Mouse (Mus musculus): ENCODE measurements at regions not wholly inside any gene's neighbourhood (a gene's known extent, or its start where the extent isn't known, plus 50 kb on each side); places are given as distances from the start of the nearest gene placed in this dataset.
A peak's percentile ranks its signal among the peaks of the same experiment; 100 is the strongest.
"Not testable (repeated sequence)": the region's sequence is repeated elsewhere in the genome, so short reads cannot be mapped to it uniquely, and the experiment has no call there.

DNA sequence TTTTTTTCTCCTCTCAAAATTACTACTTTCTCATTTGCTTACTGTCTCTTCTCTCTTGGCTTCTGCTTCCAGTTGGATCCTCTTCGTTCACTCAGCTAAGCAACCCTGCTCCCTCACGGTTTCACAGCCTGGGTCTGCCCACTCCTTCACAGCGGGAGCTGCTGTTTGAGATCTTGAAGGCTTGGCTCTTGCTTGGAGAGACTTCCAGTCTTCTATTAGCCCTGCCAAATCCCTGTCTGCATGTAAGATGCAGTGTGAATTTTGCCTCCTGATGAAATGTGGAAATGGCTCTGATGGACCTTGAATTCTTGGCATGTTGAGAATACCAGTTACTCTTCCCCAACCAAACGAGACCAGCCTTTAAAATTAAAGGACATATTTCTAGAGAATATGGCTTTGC is 149.1 kb upstream of the Tet2 start:
- no peak for TF ChIP-seq CTCF (IDR thresholded peaks at IDR 0.05; ENCODE audit: borderline replicate concordance, insufficient read depth, low read depth, low read length)
- no peak for TF ChIP-seq POLR2A (IDR thresholded peaks at IDR 0.05; ENCODE audit: borderline replicate concordance, insufficient read depth, low read length)
- no peaks in the 10 kb centered on the region for H3K27me3 ChIP-seq (ENCODE audit: control insufficient read depth, insufficient read depth, low read length)
- DNase-seq = peak; percentile 8 to 33
- H3K4me1 ChIP-seq (ENCODE audit: control insufficient read depth, insufficient read depth, low read length) = no peaks in the 10 kb centered on the region
- no peak overlapping the region for H3K4me3 ChIP-seq (replicated peaks; ENCODE audit: insufficient read depth, low read depth, low read length)
- 2% methylated on average over 4 of the region's 4 CpGs for WGBS
- no peak overlapping the region for H3K27ac ChIP-seq (ENCODE audit: insufficient read depth, low read length)

DNA sequence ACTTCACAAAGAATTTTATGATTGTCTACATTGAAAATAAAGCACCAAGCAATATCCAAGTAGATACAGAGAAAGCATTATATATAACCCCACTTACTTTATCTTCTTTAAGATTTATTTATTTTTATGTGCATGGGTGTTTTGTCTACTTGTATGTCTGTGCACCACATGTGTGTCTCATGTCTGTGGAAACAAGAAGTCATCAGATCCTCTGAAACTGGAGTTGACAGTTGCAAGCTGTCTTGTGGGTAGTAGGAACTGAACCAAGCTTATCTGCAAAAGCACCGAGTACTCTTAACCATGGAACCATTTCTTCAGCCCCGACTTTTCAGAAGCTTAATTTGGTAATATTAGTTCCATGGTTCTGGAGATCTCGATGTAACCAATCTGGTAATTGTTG is 151.2 kb upstream of the Tet2 start:
- no peak overlapping the region for H3K27ac ChIP-seq (ENCODE audit: insufficient read depth, low read length)
- TF ChIP-seq CTCF (IDR thresholded peaks at IDR 0.05; ENCODE audit: borderline replicate concordance, insufficient read depth, low read depth, low read length) (no peak), POLR2A (IDR thresholded peaks at IDR 0.05; ENCODE audit: borderline replicate concordance, insufficient read depth, low read length) (no peak)
- no peaks in the 10 kb centered on the region for H3K27me3 ChIP-seq (ENCODE audit: control insufficient read depth, insufficient read depth, low read length)
- WGBS = 89% methylated on average over 3 of the region's 3 CpGs
- H3K4me1 ChIP-seq (ENCODE audit: control insufficient read depth, insufficient read depth, low read length) = no peaks in the 10 kb centered on the region
- no peak overlapping the region for H3K4me3 ChIP-seq (replicated peaks; ENCODE audit: insufficient read depth, low read depth, low read length)
- no peak for DNase-seq

DNA sequence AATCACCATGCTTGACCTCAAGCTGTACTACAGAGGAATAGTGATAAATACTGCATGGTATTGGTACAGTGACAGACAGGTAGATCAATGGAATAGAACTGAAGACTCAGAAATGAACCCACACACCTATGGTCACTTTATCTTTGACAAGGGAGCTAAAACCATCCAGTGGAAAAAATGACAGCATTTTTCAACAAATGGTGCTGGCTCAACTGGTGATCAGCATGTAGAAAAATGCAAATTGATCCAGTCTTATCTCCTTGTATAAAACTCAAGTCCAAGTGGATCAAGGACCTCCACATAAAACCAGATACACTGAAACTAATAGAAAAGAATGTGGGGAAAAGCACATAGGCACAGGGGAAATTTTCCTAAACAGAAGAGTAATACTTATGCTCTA is 159.9 kb upstream of the Tet2 start:
- H3K4me3 ChIP-seq (replicated peaks; ENCODE audit: insufficient read depth, low read depth, low read length); DNase-seq; H3K4me1 ChIP-seq (ENCODE audit: control insufficient read depth, insufficient read depth, low read length); H3K27me3 ChIP-seq (ENCODE audit: control insufficient read depth, insufficient read depth, low read length); H3K27ac ChIP-seq (ENCODE audit: insufficient read depth, low read length): not testable (repeated sequence)

DNA sequence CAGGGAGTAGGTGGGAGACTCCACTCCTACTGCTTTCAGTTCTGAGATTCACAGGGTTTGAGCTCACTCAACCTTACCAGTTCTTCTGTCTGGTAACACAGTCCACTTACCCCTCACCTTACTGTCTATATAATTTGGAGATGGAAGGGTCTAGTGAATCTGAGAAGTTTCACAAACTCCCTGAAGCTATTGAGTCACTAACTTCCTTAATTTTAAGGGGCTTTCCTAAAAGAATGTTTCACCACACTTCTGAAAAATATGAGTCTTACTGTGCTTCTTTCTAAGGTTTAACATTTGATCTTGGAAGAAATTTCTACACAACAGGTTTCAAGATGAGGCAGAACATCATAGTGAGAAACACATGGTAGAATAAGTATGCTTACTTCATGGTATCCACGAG is 166.6 kb upstream of the Tet2 start:
- Histone ChIP-seq H3K4me1 (ENCODE audit: control insufficient read depth, insufficient read depth, low read length) (no peaks in the 10 kb centered on the region), H3K27me3 (ENCODE audit: control insufficient read depth, insufficient read depth, low read length) (no peaks in the 10 kb centered on the region), H3K4me3 (replicated peaks; ENCODE audit: insufficient read depth, low read depth, low read length) (no peak overlapping the region), H3K27ac (ENCODE audit: insufficient read depth, low read length) (no peak overlapping the region)
- TF ChIP-seq POLR2A (IDR thresholded peaks at IDR 0.05; ENCODE audit: borderline replicate concordance, insufficient read depth, low read length) = no peak
- no peak for TF ChIP-seq CTCF (IDR thresholded peaks at IDR 0.05; ENCODE audit: borderline replicate concordance, insufficient read depth, low read depth, low read length)
- WGBS = 72% methylated on average over 1 of the region's 1 CpGs
- DNase-seq = no peak

DNA sequence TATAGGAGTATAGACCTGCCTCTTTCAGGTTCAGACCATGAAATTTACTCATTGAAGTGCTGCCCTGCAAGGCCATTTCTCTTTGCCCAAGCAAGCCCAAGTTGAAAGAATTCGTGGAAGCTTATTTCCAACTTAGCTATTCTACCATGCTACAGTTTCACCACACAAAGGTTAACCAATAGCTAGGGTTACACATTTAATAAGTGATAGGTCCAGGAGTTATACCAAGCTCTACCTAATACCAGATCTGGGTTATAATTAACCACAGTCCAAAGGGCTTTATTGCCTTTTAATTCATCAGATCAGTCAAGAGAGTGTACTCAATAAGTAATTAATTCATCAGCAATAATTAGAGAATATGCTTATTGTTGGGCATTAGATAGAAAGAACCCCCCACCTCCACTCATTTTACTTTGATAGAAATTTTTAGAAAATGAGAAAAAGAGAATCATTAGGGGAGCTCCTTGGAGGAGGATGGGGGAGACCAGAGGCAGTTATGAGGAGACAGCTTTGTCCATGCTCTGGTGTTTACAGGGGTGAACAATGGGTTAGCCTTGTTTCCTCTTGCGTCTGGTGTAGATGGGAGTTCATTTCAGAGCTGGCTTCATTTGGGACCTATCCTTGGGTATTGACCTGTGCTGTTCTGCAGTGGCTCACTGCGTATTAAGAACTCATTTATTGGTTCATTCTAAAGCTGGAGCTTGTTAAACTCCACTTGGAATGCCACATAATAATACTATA is 177.8 kb upstream of the Tet2 start:
- TF ChIP-seq POLR2A (IDR thresholded peaks at IDR 0.05; ENCODE audit: borderline replicate concordance, insufficient read depth, low read length) (no peak), CTCF (IDR thresholded peaks at IDR 0.05; ENCODE audit: borderline replicate concordance, insufficient read depth, low read depth, low read length) (no peak)
- Histone ChIP-seq H3K4me1 (ENCODE audit: control insufficient read depth, insufficient read depth, low read length) (no peaks in the 10 kb centered on the region), H3K27ac (ENCODE audit: insufficient read depth, low read length) (no peak overlapping the region), H3K27me3 (ENCODE audit: control insufficient read depth, insufficient read depth, low read length) (no peaks in the 10 kb centered on the region), H3K4me3 (replicated peaks; ENCODE audit: insufficient read depth, low read depth, low read length) (no peak overlapping the region)
- no peak for DNase-seq
- WGBS = 92% methylated on average over 3 of the region's 3 CpGs

DNA sequence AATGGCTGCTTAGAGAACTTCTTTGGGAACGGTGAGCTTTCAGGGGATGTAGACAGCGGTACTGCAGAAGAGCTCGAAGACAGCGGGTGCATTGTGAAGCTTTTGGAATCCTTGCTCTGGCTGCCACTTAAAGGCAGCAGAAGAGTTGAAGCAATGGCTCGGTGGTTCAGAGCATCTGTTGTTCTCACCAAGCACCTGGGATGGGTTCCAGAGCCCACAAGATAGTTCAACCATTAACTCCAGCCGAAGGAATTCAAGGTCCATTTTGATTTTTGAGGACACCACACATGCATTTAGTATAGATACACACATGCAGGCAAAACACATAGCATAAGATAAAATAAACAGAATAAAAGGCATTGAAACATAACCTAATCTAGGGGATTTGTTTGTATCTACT is 181.9 kb upstream of the Tet2 start:
- WGBS = 15% methylated on average over 6 of the region's 6 CpGs
- Histone ChIP-seq H3K27me3 (ENCODE audit: control insufficient read depth, insufficient read depth, low read length) (no peaks in the 10 kb centered on the region), H3K4me3 (replicated peaks; ENCODE audit: insufficient read depth, low read depth, low read length) (no peak overlapping the region), H3K27ac (ENCODE audit: insufficient read depth, low read length) (no peak overlapping the region), H3K4me1 (ENCODE audit: control insufficient read depth, insufficient read depth, low read length) (no peaks in the 10 kb centered on the region)
- DNase-seq = no peak
- TF ChIP-seq POLR2A (IDR thresholded peaks at IDR 0.05; ENCODE audit: borderline replicate concordance, insufficient read depth, low read length) (no peak), CTCF (IDR thresholded peaks at IDR 0.05; ENCODE audit: borderline replicate concordance, insufficient read depth, low read depth, low read length) (no peak)

DNA sequence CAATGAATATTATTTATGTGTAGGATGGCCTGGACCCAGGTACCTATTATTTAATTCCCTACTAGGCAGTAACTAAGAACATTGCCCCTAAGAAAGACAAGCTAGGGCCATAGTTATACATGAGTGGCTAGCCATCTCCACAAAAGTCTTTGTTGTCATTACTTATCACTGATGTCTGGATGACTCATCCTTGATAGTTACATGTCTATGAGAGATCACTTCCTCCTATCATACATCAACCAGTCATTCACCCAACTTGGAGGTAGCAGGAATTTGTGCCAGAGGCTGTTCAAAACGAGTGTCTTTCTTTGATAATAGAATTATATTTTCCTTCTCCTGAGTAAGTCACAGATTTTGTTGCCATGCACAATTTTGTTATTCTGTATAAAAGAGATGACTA is 190.7 kb upstream of the Tet2 start:
- Histone ChIP-seq H3K27ac (ENCODE audit: insufficient read depth, low read length) (no peak overlapping the region), H3K4me3 (replicated peaks; ENCODE audit: insufficient read depth, low read depth, low read length) (no peak overlapping the region), H3K4me1 (ENCODE audit: control insufficient read depth, insufficient read depth, low read length) (no peaks in the 10 kb centered on the region), H3K27me3 (ENCODE audit: control insufficient read depth, insufficient read depth, low read length) (no peaks in the 10 kb centered on the region)
- no peak for DNase-seq
- WGBS = 78% methylated on average over 1 of the region's 1 CpGs
- no peak for TF ChIP-seq POLR2A (IDR thresholded peaks at IDR 0.05; ENCODE audit: borderline replicate concordance, insufficient read depth, low read length)
- TF ChIP-seq CTCF (IDR thresholded peaks at IDR 0.05; ENCODE audit: borderline replicate concordance, insufficient read depth, low read depth, low read length) = no peak

DNA sequence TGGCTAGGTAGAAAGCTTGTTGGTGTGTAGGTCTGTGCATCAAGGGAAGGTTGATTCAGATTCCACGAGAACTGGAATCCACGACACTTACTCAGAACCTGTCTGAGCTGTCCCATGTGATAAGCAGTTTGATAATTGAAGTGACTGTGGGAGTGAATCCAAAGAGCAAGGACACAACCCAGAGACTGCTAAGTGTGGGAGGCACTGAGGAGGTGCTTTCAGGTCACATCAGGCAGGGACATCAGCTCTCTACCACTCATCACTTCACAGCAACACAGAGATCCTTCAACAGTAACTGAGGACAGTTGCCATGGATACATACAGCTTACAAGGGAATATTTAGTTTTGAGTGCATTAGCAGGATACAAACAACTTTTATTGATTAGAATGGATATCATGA is 194.0 kb upstream of the Tet2 start:
- H3K27me3 ChIP-seq (ENCODE audit: control insufficient read depth, insufficient read depth, low read length) = no peaks in the 10 kb centered on the region
- no peak for DNase-seq
- H3K27ac ChIP-seq (ENCODE audit: insufficient read depth, low read length) = no peak overlapping the region
- H3K4me1 ChIP-seq (ENCODE audit: control insufficient read depth, insufficient read depth, low read length) = no peaks in the 10 kb centered on the region
- H3K4me3 ChIP-seq (replicated peaks; ENCODE audit: insufficient read depth, low read depth, low read length) = no peak overlapping the region
- no peak for TF ChIP-seq CTCF (IDR thresholded peaks at IDR 0.05; ENCODE audit: borderline replicate concordance, insufficient read depth, low read depth, low read length)
- no peak for TF ChIP-seq POLR2A (IDR thresholded peaks at IDR 0.05; ENCODE audit: borderline replicate concordance, insufficient read depth, low read length)
- 92% methylated on average over 2 of the region's 2 CpGs for WGBS
